Mouse (Mus musculus) macrophage (primary cell): Measurements from ENCODE around the gene Stx4a. TPM values are rescaled to one million over a fixed set of nuclear protein-coding genes. Genes with fewer than 3 reads are reported as not detected.
A peak's percentile ranks its signal among the peaks of the same experiment; 100 is the strongest.

Source experiments
- H3K27ac ChIP-seq: fragments of 350-480 bp; formaldehyde crosslinking; 2 replicates; pipeline ENCODE4 v1.9.0; 2021
- H3K36me3 ChIP-seq: fragments of 350-480 bp; formaldehyde crosslinking; 2 replicates; pipeline ENCODE4 v1.9.0; 2021; ENCODE audit errors: inconsistent target
- H3K4me3 ChIP-seq: fragments of 350-480 bp; formaldehyde crosslinking; 2 replicates; pipeline ENCODE4 v1.9.0; 2021; ENCODE audit errors: inconsistent target
- H3K79me2 ChIP-seq: fragments of 350-480 bp; formaldehyde crosslinking; 2 replicates; pipeline ENCODE4 v1.9.0; 2021; ENCODE audit errors: inconsistent target
- WGBS: methylation state at CpG from one replicate; pipeline ENCODE4 v1.1.7; 2026; ENCODE audit warnings: inconsistent platforms; ENCODE audit not compliant: missing documents; 5-methylcytosine and 5-hydroxymethylcytosine counted together
- polyA plus RNA-seq: library from polyadenylated mRNA; stranded (reverse); fragments of 250-400 nt; gene quantifications from 3 replicates; pipeline ENCODE4 v1.2.4, GENCODE M21; 2018; ENCODE audit warnings: inconsistent platforms

Stx4a gene
- polyA plus RNA-seq, 1 experiment from 2014 or later, result 155 TPM

DNA sequence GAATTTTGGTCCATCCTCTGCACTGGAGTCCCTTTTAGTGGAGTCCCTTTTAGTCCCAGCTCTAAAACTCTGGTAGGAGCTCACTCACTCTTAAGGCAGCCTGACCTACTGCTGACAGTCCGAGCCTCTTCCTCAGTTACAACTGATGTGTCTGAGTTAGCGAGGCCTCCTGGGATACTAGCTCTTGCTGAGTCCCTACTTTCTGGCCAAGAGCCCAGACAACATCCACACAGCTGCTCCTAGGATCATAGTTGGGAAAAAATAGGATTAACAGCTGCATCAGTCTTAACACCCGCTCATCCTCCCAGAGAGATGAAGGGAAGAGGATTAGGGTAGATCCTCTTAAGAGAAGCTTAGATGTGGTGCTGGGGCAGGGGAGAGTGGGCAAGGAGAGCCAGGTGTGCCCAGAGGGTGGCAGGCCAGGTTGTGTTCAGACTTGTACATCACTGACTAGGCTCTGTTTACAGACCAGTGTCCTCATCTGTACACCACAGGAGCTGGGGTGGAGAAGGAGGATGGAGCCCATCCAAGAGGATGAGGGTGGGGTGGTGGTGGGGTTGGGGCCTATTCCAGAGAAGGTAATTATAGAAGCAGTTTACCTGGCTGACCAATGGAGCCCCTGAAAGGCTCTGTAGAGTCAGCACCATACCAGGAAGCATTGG lies 45.2 kb downstream of the Stx4a start:
- WGBS, result 91% methylated on average over 3 of the region's 3 CpGs
- H3K36me3 ChIP-seq, result peaks cover 20% of the 10 kb centered on the region
- no peak overlapping the region for H3K4me3 ChIP-seq
- no peak overlapping the region for H3K27ac ChIP-seq
- peaks cover 60% of the 10 kb centered on the region for H3K79me2 ChIP-seq

DNA sequence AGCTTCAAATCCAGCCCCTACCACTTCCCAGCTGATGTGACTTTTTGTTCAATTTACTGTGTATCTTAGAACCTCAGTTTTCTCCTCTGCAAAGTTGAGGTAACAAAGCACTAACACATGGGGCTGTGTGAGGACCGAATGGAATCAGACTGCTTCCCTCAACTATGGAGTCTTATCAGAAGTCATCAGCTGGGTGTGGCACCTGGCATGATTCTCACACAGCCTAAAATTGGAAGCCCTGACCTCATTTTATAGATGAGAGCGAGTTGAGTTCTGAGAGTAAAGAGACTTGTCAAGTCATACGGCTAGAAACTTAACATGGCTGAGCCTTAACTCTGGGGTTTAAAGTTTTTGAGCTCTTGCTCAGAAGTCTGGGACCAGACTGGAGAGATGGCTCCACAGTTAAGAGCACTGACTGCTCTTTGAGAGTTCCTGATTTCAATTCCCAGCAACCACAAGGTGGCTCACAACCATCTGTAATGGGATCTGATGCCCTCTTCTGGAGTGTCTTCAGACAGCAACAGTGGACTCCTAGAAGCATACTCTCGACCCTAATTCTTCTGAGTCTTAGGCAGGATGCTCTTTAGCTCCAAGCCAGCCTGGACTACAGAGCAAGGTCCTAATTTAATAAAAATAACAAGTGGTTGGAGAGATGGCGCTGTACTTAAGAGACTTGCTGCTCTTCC lies 46.2 kb downstream of the Stx4a start:
- Histone ChIP-seq H3K4me3 (no peak overlapping the region), H3K79me2 (peaks cover 70% of the 10 kb centered on the region), H3K27ac (no peak overlapping the region), H3K36me3 (peaks cover 20% of the 10 kb centered on the region)
- WGBS, result 90% methylated on average over 5 of the region's 5 CpGs

DNA sequence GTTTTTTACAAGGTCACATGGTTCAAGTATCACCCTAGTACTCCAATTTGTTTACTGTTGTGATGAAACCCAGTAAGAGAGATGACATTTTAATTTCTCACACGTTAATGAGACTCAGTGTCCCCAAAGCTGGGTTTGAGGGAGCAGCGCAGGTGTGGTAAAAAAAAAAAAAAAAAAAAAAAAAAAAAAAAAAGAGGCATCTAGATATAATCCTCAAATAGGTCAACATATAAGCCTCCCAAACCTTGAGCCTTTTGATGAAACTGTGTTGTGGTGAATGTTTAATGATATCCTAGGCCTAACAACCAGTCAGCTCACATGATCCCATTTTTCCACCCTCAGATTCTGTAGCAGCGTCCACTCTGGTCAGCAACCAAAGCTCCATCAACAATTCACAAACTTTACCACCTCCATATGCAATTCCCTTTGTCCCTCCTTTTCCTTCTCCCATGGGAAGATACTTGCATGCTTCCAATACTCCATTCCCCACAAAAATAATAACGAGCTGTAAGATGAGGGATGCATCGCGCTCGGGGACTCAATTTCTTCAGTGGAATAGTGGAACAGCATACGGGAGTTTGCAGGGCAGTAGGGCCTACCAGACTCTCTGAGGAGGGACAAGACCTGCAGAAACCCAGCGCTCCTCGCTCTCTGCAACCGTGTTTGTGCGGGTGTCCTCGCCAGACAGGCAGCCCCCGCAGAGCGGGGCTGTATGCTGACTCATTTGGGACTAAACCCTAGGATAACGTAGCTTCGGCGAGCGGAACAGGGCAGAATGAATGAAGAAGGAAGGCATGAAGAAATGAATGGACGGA lies 50.9 kb downstream of the Stx4a start:
- 0% methylated on average over 18 of the region's 20 CpGs for WGBS
- peaks cover 21% of the 10 kb centered on the region for H3K36me3 ChIP-seq
- peaks cover 86% of the 10 kb centered on the region for H3K79me2 ChIP-seq
- peak overlapping the region; percentile 65 for H3K27ac ChIP-seq
- H3K4me3 ChIP-seq, result peak overlapping the region; percentile 78

DNA sequence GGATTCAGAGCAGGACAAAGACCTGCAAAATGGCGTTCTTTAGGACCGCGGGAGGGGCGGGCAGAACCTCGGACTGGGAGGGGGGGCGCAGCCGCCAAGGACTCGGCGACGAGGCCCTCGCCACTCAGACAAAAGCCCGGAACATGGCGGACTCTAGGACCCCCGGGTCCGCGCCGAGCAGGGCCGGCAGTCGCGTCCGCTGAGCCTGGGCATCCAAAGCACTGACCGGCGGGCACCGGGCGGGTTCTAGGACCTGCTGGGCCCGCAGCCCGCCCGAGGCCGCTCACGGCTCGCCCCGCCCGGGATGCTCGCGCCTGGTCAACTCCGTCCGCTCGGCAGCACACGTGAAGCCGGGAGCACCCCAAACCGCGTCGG lies 51.5 kb downstream of the Stx4a start:
- Histone ChIP-seq H3K79me2 (peaks cover 86% of the 10 kb centered on the region), H3K4me3 (peak overlapping the region; percentile 78), H3K36me3 (peaks cover 27% of the 10 kb centered on the region), H3K27ac (peak overlapping the region; percentile 65)
- WGBS, result under 1% methylated on average over 38 of the region's 43 CpGs

DNA sequence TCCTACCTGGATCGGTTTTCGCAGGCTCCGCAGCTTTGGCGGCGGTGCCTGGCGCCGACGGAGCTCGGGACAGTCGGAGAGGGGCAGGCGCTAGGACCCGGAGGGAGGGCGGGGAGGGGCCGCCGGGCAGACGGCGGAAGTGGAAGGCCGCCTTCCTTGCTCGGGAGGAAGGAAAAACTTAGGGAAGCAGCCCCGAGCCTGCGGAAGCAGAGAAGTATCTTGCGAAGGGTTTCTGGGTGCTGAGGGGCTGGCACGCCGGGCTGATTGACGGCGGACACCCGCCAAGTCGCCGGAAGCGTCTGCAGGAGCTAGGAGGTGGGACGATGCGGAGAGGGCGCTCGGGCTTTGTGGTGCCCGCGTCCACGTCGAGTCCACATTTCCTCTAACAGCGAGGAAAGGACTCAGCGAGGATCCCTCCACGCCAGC lies 52.0 kb downstream of the Stx4a start, which contains the start of gene Zfp646:
Gene Zfp646, plus strand, starts transcription at position 181 of the 426 bp plus-strand sequence.
- peaks cover 86% of the 10 kb centered on the region for H3K79me2 ChIP-seq
- H3K27ac ChIP-seq, result peak within 1 kb of the TSS; percentile 92
- WGBS, result under 1% methylated on average over 40 of the region's 41 CpGs
- peaks cover 31% of the 10 kb centered on the region for H3K36me3 ChIP-seq
- peak within 1 kb of the TSS; percentile 78 for H3K4me3 ChIP-seq

DNA sequence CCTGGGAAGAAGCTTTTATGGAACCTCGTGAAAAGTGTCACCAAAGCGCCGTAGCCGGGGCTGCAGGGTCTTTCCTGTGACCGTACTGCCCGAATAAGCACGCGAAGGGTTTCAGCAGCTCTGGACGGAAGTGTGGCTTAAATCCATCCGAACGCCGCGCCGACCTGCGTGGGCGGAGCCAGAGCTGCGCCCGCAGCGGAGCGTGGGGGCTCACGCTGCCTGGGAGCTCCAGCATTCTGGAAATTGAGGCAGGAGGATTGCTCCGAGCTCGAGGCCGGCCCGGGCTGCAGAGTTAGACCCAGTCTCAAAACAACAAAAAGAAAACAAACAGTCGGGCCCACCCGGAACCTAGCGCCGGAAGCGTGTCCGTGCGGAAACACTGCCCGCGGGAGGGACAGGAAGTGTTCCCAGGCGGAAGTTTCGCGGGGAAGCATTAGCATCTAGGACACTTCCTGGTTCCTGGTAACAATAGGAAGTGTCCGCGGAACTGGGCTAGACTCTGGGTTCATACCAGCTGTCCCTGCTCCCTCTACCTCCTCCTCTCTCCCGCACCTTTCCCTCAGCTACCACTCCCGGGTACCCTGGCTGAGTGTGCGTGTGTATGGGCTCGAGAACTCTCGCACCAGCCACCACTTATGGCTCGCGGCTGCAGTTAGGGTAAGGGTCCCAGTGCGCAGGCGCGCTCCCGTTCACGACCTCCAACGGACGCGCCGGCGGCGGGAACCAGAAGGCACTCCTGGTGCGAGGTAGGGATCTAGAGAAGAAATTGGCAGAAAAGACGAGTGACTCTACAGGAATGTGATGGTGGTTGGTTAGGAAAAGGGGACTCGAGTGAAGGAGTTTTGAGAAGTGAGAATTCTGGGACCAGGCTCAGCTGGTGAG lies 52.6 kb downstream of the Stx4a start, which contains the start of gene Zfp668:
Gene Zfp668, minus strand, starts transcription at position 362 of the 882 bp plus-strand sequence.
- WGBS, result under 1% methylated on average over 60 of the region's 60 CpGs
- H3K36me3 ChIP-seq, result peaks cover 38% of the 10 kb centered on the region
- peak within 1 kb of the TSS; percentile 77 for H3K4me3 ChIP-seq
- H3K27ac ChIP-seq, result peak within 1 kb of the TSS; percentile 92
- peaks cover 86% of the 10 kb centered on the region for H3K79me2 ChIP-seq

DNA sequence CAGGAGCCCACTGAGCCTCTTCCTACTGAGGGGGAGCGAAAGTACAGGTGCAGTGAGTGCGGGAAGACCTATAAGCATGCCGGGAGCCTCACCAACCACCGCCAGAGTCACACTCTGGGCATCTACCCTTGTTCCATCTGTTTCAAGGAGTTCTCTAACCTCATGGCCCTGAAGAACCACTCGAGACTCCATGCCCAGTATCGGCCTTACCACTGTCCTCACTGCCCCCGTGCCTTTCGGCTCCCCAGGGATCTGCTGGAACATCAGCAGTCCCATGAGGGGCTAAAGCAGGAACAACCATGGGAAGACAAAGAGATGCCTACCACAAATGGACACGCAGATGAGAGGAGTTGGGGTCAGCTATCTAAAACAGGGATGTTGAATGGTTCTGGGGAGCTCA lies 55.2 kb downstream of the Stx4a start:
- 100% methylated on average over 9 of the region's 9 CpGs for WGBS

DNA sequence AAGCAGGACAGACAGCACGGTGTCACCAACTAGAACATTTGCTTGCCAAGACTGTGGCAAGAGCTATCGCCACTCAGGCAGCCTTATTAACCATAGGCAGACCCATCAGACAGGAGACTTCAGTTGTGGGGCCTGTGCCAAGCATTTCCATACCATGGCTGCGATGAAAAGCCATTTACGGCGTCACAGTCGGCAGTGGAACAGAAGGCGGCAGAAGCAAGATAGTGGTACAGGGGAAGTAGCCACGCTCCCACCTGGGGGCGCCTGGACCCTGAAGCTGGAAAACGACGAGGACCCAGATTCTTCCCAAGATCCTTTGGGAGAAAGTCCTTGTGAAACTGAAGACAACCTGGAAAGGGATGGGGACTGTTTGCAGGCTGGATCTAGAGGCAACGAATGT lies 56.3 kb downstream of the Stx4a start:
- peaks cover 86% of the 10 kb centered on the region for H3K79me2 ChIP-seq
- peaks cover 75% of the 10 kb centered on the region for H3K36me3 ChIP-seq
- no peak overlapping the region for H3K27ac ChIP-seq
- no peak overlapping the region for H3K4me3 ChIP-seq
- WGBS, result 92% methylated on average over 12 of the region's 12 CpGs

More for the DNA sequence above, 55.2 kb downstream of the Stx4a start:
- peaks cover 86% of the 10 kb centered on the region for H3K79me2 ChIP-seq
- no peak overlapping the region for H3K4me3 ChIP-seq
- H3K36me3 ChIP-seq, result peaks cover 64% of the 10 kb centered on the region
- no peak overlapping the region for H3K27ac ChIP-seq

DNA sequence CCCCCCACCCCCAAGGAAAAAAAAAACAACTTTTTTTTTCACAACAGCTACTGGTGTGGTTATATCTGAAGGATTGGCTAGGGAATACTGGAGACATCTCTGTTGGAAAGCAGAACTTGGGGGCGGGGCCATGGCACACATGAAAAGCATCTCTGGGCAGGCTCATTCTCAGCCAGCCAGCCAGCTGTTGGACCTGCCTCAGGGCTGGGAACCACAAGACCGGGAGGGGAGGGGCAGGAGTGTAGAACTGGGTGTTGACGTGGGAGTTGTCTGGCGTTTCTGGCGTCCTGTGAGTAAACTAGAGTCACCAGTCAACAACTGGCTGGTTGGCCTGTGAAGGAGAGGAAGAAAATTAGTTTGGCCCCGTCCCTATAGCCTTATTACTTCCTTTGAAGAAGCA lies 61.9 kb downstream of the Stx4a start:
- H3K4me3 ChIP-seq, result no peak overlapping the region
- H3K79me2 ChIP-seq, result peaks cover 48% of the 10 kb centered on the region; the same call in 1 of the 2 replicates
- 51% methylated on average over 6 of the region's 6 CpGs for WGBS
- peaks cover 89% of the 10 kb centered on the region for H3K36me3 ChIP-seq
- H3K27ac ChIP-seq, result no peak overlapping the region

DNA sequence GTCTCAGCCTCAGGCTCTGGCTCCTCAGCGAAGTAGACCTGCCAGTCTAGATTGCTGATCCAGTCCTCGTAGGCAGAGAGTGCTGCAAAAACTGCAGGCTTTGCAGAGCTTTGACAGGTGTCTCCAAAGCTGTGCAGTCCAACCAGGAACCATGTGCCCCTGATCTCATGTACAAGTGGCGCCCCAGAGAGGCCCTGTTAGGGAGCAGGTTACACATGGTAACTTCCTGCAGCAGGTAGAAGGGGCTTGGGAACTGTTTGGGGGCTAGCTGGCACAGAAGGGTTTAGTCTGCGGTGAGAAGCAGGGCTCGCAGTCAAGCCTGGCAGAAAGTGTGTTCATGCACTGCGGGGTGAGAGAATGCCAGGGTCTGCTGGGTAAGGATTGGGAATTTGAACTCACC lies 62.5 kb downstream of the Stx4a start:
- peaks cover 42% of the 10 kb centered on the region; the same call in 1 of the 2 replicates for H3K79me2 ChIP-seq
- WGBS, result 94% methylated on average over 6 of the region's 6 CpGs
- no peak overlapping the region for H3K4me3 ChIP-seq
- H3K36me3 ChIP-seq, result peaks cover 83% of the 10 kb centered on the region
- no peak overlapping the region for H3K27ac ChIP-seq

DNA sequence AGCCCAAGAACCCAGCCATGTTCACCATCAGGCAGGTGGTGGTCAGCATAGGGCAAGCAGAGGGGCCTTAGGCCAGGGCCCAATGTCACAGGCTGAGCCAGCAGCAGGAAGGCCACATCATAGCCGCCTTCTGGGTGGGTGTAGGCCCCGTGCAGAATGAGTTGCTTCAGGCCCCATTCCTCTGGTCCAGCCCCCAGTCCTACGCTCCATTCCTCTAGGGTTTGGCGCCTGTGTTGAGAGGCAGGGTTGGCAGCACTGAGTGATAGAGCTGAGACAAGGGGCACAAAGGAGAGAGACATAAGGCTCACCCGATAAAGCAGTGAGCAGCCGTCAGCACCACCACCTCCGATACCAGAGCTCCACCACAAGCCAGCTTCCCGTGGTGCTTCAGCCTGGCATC lies 63.1 kb downstream of the Stx4a start:
- WGBS, result 88% methylated on average over 8 of the region's 8 CpGs
- peaks cover 36% of the 10 kb centered on the region; the same call in 1 of the 2 replicates for H3K79me2 ChIP-seq
- no peak overlapping the region for H3K4me3 ChIP-seq
- peaks cover 77% of the 10 kb centered on the region for H3K36me3 ChIP-seq
- H3K27ac ChIP-seq, result no peak overlapping the region

DNA sequence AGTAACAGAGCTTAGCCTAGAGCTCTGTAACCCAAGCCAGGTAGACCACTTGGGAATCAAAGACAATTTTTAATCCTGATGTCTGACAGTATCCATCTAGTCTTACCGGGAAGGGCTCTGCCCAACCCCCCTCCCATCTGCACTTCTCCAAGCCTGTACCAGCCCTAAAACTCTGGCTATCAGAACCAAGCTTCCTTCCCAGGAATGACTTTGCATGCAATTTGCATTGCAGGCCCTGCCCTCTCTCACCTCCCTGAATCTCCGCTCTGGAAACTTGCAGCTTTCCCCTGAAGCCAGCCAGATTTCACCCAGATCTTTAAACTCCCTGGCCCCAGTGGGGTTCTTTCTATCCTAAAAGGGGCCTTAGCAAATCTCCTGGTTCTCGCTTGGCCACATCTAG lies 63.7 kb downstream of the Stx4a start:
- 95% methylated on average over 3 of the region's 3 CpGs for WGBS
- H3K4me3 ChIP-seq, result no peak overlapping the region
- peaks cover 30% of the 10 kb centered on the region; the same call in 1 of the 2 replicates for H3K79me2 ChIP-seq
- peaks cover 71% of the 10 kb centered on the region for H3K36me3 ChIP-seq
- H3K27ac ChIP-seq, result no peak overlapping the region

DNA sequence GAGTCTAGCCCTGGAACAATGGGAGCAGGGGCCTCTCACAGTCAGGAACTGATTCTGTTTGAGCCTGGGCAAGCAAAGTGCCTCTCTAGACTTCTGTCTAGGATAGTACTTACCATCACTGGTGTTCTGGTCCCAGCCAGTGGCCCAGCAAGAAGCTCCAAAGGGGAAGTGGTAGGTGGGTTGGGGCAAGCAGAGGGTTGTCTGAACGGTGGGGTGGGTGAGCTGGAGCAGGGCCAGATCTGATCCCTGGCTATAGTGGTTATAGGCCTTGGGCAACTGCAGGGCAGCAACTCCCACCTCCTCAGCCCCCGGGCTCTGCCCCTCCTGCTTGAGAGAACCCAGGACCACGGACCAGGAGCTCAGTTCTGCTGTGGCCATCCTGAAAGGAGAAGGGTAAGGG lies 64.7 kb downstream of the Stx4a start:
- 35% methylated on average over 3 of the region's 3 CpGs for WGBS
- Histone ChIP-seq H3K79me2 (peaks cover 19% of the 10 kb centered on the region; the same call in 1 of the 2 replicates), H3K4me3 (no peak overlapping the region), H3K36me3 (peaks cover 61% of the 10 kb centered on the region), H3K27ac (no peak overlapping the region)

DNA sequence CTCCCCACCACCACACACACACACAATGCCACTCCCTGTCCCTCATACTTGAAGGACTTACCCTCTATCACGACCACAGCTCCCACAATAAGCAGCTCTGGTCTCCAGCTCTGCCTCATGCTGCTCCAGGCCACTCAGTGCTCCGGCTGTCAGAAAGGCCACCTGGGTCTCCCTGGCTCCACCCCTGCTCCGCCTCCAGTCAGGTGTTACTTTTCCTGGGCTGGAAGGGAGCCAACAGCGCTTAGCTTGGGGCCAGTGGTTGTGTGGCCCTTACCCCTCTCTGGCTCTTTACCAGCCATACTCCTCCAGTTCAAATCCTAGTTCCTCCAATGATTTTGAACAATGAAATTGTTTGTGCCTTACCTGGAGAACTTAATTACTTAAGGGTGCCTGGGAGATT lies 66.7 kb downstream of the Stx4a start, which contains the start of gene Prss53:
Gene Prss53, minus strand, starts transcription at position 173 of the 400 bp plus-strand sequence.
- Histone ChIP-seq H3K36me3 (peaks cover 41% of the 10 kb centered on the region), H3K79me2 (no peaks in the 10 kb centered on the region; the same call in 1 of the 2 replicates), H3K4me3 (no peak within 1 kb of the TSS), H3K27ac (no peak within 1 kb of the TSS)
- WGBS, result 93% methylated on average over 4 of the region's 4 CpGs
